Mouse (Mus musculus): ENCODE results near the gene Olfr324. TPM values are rescaled to one million over a fixed set of nuclear protein-coding genes. Genes with fewer than 3 reads are reported as not detected.

The Olfr324 gene
- polyA plus RNA-seq (2014; fragmentation: Nextera tagmentation; extraction: Ambion mirVana), result 0.15 and 0.42 TPM in 2 replicates

DNA sequence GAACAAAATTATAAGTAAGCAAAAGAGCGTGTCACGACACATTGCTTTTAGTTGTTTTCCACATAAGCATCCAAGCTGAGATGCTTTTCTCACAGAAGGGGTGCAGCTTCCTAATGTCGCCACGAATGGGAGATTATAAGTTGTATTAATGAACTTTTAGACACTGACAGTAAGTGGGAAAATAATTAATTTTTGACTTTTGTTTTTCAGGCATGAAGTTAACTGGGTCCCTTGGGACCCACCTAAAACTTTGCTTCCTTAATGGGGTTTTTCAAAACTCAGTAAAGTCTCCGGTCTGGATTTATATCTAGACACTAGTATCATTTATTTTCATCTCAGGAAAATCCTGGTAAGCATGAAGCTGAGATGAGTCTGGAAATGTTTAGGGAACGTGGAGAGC lies at the start of gene Olfr324:
Gene Olfr324, plus strand, starts transcription at position 301 of the 400 bp plus-strand sequence.
- H3K9ac ChIP-seq (replicated peaks; ENCODE audit: low read depth, low read length), result no peak within 1 kb of the TSS
- no peak within 1 kb of the TSS for H3K4me3 ChIP-seq (ENCODE audit: low read depth, low read length)
- H3K4me1 ChIP-seq (ENCODE audit: control insufficient read depth, insufficient read depth, low read length), result no peaks in the 10 kb centered on the region
- H3K27ac ChIP-seq (ENCODE audit: low read depth, low read length), result no peak within 1 kb of the TSS
- ATAC-seq (ENCODE audit: low read depth), result no peak
- H3K27me3 ChIP-seq (ENCODE audit: control insufficient read depth, insufficient read depth, low read length), result no peaks in the 10 kb centered on the region
- no peak within 1 kb of the TSS for H3K4me2 ChIP-seq (ENCODE audit: low read depth, low read length)
- H3K36me3 ChIP-seq (ENCODE audit: control insufficient read depth, insufficient read depth, low read length), result no peaks in the 10 kb centered on the region
- H3K9me3 ChIP-seq (ENCODE audit: control insufficient read depth, low read length), result no peaks in the 10 kb centered on the region
- WGBS, result 83% methylated on average over 6 of the region's 6 CpGs

DNA sequence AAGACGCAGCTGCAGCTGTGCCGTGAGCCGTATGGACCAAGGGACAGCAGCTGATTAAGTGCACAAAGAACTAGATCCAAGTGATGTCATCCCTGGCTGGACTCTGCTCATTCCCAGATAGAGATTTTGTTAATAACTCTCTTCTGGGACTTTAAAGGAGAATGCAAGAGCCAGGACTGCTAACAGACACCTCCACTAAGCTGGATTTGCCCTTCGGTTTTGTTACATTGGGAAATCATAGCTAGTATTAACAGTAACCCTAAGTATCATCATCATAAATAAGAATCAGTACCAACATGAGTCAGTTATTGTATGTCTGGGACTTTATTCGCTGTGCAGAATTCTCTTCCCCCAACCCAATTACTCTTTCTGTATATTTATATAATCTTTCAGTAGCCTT lies 48.6 kb upstream of the Olfr324 start, which contains the start of gene Olfr329-ps:
Gene Olfr329-ps, minus strand, starts transcription at position 101 of the 400 bp plus-strand sequence.
- no peak within 1 kb of the TSS for H3K9ac ChIP-seq (replicated peaks; ENCODE audit: low read depth, low read length)
- H3K9me3 ChIP-seq (ENCODE audit: control insufficient read depth, low read length), result no peaks in the 10 kb centered on the region
- 86% methylated on average over 5 of the region's 5 CpGs for WGBS
- no peaks in the 10 kb centered on the region for H3K27me3 ChIP-seq (ENCODE audit: control insufficient read depth, insufficient read depth, low read length)
- H3K4me2 ChIP-seq (ENCODE audit: low read depth, low read length), result no peak within 1 kb of the TSS
- H3K4me3 ChIP-seq (ENCODE audit: low read depth, low read length), result no peak within 1 kb of the TSS
- no peak within 1 kb of the TSS for H3K27ac ChIP-seq (ENCODE audit: low read depth, low read length)
- H3K36me3 ChIP-seq (ENCODE audit: control insufficient read depth, insufficient read depth, low read length), result no peaks in the 10 kb centered on the region
- H3K4me1 ChIP-seq (ENCODE audit: control insufficient read depth, insufficient read depth, low read length), result no peaks in the 10 kb centered on the region
- no peak for ATAC-seq (ENCODE audit: low read depth)

DNA sequence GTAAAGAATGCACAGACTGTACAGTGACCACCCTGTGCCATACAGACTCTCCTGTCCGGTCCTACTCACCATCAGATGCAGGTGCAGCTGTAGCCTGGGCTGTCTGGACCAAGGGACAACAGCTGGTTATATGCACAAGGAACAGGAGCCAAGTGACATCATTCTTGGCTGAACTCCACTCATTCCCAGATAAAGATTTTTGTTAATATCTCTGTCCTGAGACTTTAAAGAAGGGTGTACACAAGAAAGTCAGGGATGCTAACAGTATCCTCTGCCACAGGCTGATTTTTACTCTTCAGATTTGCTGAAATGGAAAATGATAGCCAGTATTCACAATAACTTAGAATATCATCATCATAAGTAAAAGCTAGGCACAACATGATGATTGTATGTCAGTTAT lies 39.4 kb upstream of the Olfr324 start, which contains the start of gene Olfr328:
Gene Olfr328, minus strand, starts transcription at position 101 of the 400 bp plus-strand sequence.
- Histone ChIP-seq H3K9me3 (ENCODE audit: control insufficient read depth, low read length) (no peaks in the 10 kb centered on the region), H3K9ac (replicated peaks; ENCODE audit: low read depth, low read length) (no peak within 1 kb of the TSS), H3K36me3 (ENCODE audit: control insufficient read depth, insufficient read depth, low read length) (no peaks in the 10 kb centered on the region), H3K27ac (ENCODE audit: low read depth, low read length) (no peak within 1 kb of the TSS), H3K4me3 (ENCODE audit: low read depth, low read length) (no peak within 1 kb of the TSS), H3K4me1 (ENCODE audit: control insufficient read depth, insufficient read depth, low read length) (no peaks in the 10 kb centered on the region), H3K27me3 (ENCODE audit: control insufficient read depth, insufficient read depth, low read length) (no peaks in the 10 kb centered on the region), H3K4me2 (ENCODE audit: low read depth, low read length) (no peak within 1 kb of the TSS)
- ATAC-seq (ENCODE audit: low read depth), result no peak
- WGBS, result 74% methylated on average over 1 of the region's 1 CpGs

DNA sequence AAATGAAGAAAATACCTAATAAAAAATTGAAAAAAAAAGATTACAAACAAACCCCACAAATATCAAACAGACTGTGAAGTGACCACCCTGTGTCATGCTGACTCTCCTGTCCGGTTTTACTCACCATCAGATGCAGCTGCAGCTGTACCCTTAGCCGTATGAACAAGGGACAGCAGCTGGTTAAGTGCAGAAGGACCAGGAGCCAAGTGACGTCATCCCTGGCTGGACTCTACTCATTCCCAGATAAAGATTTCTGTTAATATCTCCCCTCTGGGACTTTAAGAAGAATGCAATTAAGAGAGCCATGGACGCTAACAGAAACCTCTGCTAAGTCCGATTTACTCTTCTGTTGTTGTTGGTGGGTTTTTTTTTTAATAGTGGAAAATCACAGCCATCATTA lies 24.5 kb upstream of the Olfr324 start, which contains the start of gene Olfr224:
Gene Olfr224, minus strand, starts transcription at position 149 of the 400 bp plus-strand sequence.
- Histone ChIP-seq H3K9ac (replicated peaks; ENCODE audit: low read depth, low read length) (no peak within 1 kb of the TSS), H3K4me3 (ENCODE audit: low read depth, low read length) (no peak within 1 kb of the TSS), H3K9me3 (ENCODE audit: control insufficient read depth, low read length) (no peaks in the 10 kb centered on the region), H3K27me3 (ENCODE audit: control insufficient read depth, insufficient read depth, low read length) (no peaks in the 10 kb centered on the region), H3K4me1 (ENCODE audit: control insufficient read depth, insufficient read depth, low read length) (no peaks in the 10 kb centered on the region), H3K4me2 (ENCODE audit: low read depth, low read length) (no peak within 1 kb of the TSS), H3K36me3 (ENCODE audit: control insufficient read depth, insufficient read depth, low read length) (no peaks in the 10 kb centered on the region), H3K27ac (ENCODE audit: low read depth, low read length) (no peak within 1 kb of the TSS)
- 72% methylated on average over 5 of the region's 5 CpGs for whole genome bisulfite sequencing
- ATAC-seq (ENCODE audit: low read depth), result no peak

DNA sequence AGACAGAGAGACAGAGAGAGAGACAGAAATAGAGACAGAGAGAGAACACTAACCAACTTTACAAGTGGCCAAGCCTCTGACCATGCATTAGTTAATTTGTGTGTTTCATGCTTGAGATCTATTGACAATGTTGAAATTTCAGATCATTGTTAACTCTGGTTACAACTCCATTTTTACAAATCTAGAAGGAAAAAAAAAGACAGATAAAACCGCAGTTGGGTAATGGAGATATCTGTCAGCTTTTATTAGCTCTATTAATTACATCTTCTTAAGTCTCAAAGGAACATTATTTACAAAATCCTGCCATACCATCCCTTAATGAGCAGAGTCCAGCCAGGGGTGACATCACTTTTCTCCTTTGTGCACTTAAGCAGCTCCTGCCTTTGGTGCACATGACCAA lies 17.5 kb upstream of the Olfr324 start, which contains the start of gene Olfr325:
Gene Olfr325, plus strand, starts transcription at position 301 of the 400 bp plus-strand sequence.
- H3K9ac ChIP-seq (replicated peaks; ENCODE audit: low read depth, low read length), result no peak within 1 kb of the TSS
- H3K4me2 ChIP-seq (ENCODE audit: low read depth, low read length), result no peak within 1 kb of the TSS
- WGBS, result 84% methylated on average over 1 of the region's 1 CpGs
- no peaks in the 10 kb centered on the region for H3K9me3 ChIP-seq (ENCODE audit: control insufficient read depth, low read length)
- no peak for ATAC-seq (ENCODE audit: low read depth)
- H3K4me3 ChIP-seq (ENCODE audit: low read depth, low read length), result no peak within 1 kb of the TSS
- no peaks in the 10 kb centered on the region for H3K27me3 ChIP-seq (ENCODE audit: control insufficient read depth, insufficient read depth, low read length)
- no peak within 1 kb of the TSS for H3K27ac ChIP-seq (ENCODE audit: low read depth, low read length)
- no peaks in the 10 kb centered on the region for H3K4me1 ChIP-seq (ENCODE audit: control insufficient read depth, insufficient read depth, low read length)
- H3K36me3 ChIP-seq (ENCODE audit: control insufficient read depth, insufficient read depth, low read length), result no peaks in the 10 kb centered on the region

DNA sequence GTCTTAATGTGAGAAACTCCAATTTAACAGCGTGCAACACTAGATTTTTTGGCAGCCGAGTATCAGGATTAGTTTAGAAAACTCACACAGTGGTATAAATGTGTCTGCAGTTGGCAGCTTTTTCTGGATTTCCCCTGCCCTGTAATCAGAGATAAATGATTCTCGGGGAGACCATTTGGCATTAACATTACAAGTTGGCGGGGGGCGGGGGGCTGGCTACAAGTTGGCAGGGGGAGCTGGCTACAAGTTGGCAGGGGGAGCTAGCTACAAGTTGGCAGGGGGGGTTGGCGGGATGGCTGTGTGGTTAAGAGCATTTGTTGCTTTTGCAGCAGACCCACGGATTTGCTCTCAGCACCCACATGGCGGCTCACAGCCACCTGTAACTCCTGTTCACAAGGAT lies 16.3 kb upstream of the Olfr324 start:
- Histone ChIP-seq H3K36me3 (ENCODE audit: control insufficient read depth, insufficient read depth, low read length) (no peaks in the 10 kb centered on the region), H3K9me3 (ENCODE audit: control insufficient read depth, low read length) (no peaks in the 10 kb centered on the region), H3K9ac (replicated peaks; ENCODE audit: low read depth, low read length) (no peak overlapping the region), H3K27ac (ENCODE audit: low read depth, low read length) (no peak overlapping the region), H3K4me3 (ENCODE audit: low read depth, low read length) (no peak overlapping the region), H3K4me1 (ENCODE audit: control insufficient read depth, insufficient read depth, low read length) (no peaks in the 10 kb centered on the region), H3K27me3 (ENCODE audit: control insufficient read depth, insufficient read depth, low read length) (no peaks in the 10 kb centered on the region), H3K4me2 (ENCODE audit: low read depth, low read length) (no peak overlapping the region)
- WGBS, result 82% methylated on average over 8 of the region's 8 CpGs
- ATAC-seq (ENCODE audit: low read depth), result no peak

DNA sequence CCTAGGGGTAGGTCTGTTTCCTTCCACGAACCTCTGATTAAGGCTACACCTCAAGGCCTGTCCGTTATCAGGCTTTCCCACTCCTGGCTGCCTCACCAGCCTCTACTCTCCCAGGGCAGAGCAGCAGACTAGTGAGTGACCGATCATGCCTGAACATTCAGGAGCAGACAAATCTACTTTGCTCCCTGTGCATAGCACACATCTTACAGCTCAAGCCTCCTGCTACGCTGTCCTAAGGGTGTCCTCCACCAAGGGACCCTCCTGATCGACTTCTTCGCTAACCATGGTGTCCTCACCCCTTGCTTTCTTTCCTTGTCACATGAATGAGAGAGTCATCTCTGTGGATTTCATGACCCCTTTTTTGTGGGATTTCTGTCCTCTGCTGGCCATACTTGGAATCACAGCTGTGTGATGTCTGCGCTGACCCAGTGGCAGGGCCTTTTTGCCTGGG lies 7.0 kb upstream of the Olfr324 start:
- 76% methylated on average over 7 of the region's 7 CpGs for WGBS
- Histone ChIP-seq H3K36me3 (ENCODE audit: control insufficient read depth, insufficient read depth, low read length) (no peaks in the 10 kb centered on the region), H3K4me1 (ENCODE audit: control insufficient read depth, insufficient read depth, low read length) (0 out of 2 replicates have a peak, but pooled peaks cover 3% of the 10 kb centered on the region), H3K4me2 (ENCODE audit: low read depth, low read length) (no peak overlapping the region), H3K4me3 (ENCODE audit: low read depth, low read length) (no peak overlapping the region), H3K27ac (ENCODE audit: low read depth, low read length) (no peak overlapping the region), H3K9ac (replicated peaks; ENCODE audit: low read depth, low read length) (no peak overlapping the region), H3K27me3 (ENCODE audit: control insufficient read depth, insufficient read depth, low read length) (no peaks in the 10 kb centered on the region), H3K9me3 (ENCODE audit: control insufficient read depth, low read length) (no peaks in the 10 kb centered on the region)
- no peak for ATAC-seq (ENCODE audit: low read depth)

DNA sequence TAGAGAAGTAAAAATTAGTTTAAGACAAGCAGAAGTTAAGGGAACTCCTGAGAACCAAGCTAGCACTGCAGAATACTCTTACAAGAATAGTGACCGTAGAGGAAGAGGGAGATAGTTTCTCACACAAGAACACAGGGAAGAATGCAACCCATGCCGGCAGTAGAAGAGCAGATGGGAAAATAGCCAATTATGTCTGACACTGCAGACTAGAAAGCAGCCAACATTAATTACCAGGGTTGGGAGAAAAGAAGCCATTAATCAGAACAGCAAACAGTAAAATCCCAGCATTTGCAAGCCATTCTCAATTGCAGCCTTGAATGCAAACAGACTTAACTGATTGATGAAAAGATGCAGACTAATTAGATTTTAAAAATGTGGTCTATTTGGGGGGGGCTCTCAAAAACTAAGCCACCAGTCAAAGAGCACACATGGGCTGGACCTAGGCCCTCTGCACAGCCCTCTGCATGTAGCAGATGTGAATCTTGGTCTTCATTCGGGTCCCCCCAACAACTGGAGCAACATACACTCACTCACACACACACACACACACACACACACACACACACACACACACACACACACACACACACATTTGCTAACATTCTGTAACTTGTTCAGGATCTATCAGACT lies 6.2 kb upstream of the Olfr324 start:
- H3K9me3 ChIP-seq (ENCODE audit: control insufficient read depth, low read length), result no peaks in the 10 kb centered on the region
- H3K27ac ChIP-seq (ENCODE audit: low read depth, low read length), result no peak overlapping the region
- H3K27me3 ChIP-seq (ENCODE audit: control insufficient read depth, insufficient read depth, low read length), result no peaks in the 10 kb centered on the region
- H3K9ac ChIP-seq (replicated peaks; ENCODE audit: low read depth, low read length), result no peak overlapping the region
- H3K36me3 ChIP-seq (ENCODE audit: control insufficient read depth, insufficient read depth, low read length), result no peaks in the 10 kb centered on the region
- H3K4me2 ChIP-seq (ENCODE audit: low read depth, low read length), result no peak overlapping the region
- no peak overlapping the region for H3K4me3 ChIP-seq (ENCODE audit: low read depth, low read length)
- WGBS, result 24% methylated on average over 3 of the region's 3 CpGs
- H3K4me1 ChIP-seq (ENCODE audit: control insufficient read depth, insufficient read depth, low read length), result 0 out of 2 replicates have a peak, but pooled peaks cover 3% of the 10 kb centered on the region
- no peak for ATAC-seq (ENCODE audit: low read depth)

DNA sequence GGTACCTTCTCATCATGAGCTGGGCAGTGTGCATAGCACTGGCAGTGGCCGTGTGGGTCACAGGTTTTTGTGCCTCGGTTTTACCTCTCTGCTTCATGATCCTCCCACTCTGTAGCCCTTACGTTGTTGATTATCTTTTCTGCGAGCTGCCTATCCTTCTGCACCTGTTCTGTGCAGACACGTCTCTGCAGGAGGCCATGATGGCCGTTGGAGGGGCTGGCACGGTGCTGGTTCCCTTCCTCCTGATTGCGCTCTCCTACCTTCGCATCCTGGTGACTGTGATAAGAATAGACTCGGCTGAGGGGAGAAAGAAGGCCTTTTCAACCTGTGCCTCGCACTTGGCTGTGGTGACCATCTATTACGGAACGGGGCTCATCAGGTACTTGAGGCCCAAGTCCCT lies 2.9 kb downstream of the Olfr324 start:
- ATAC-seq (ENCODE audit: low read depth), result no peak
- WGBS, result 88% methylated on average over 13 of the region's 13 CpGs
- Histone ChIP-seq H3K4me2 (ENCODE audit: low read depth, low read length) (no peak overlapping the region), H3K9me3 (ENCODE audit: control insufficient read depth, low read length) (no peaks in the 10 kb centered on the region), H3K4me3 (ENCODE audit: low read depth, low read length) (no peak overlapping the region), H3K27me3 (ENCODE audit: control insufficient read depth, insufficient read depth, low read length) (no peaks in the 10 kb centered on the region), H3K4me1 (ENCODE audit: control insufficient read depth, insufficient read depth, low read length) (no peaks in the 10 kb centered on the region), H3K36me3 (ENCODE audit: control insufficient read depth, insufficient read depth, low read length) (no peaks in the 10 kb centered on the region), H3K9ac (replicated peaks; ENCODE audit: low read depth, low read length) (no peak overlapping the region), H3K27ac (ENCODE audit: low read depth, low read length) (no peak overlapping the region)
